Mouse (Mus musculus) heart, adult 2 months (tissue): ENCODE results near the gene Trhde. TPM values are rescaled to one million over a fixed set of nuclear protein-coding genes. Genes with fewer than 3 reads are reported as not detected.

Experiments
- DNase-seq, 2 experiments: peaks; one replicate each; pipeline ENCODE4 v3.0.0; 2021
- H3K27ac ChIP-seq: fragments of 200-600 bp; 2 replicates; pipeline ENCODE4 v1.8.1; 2022
- H3K27me3 ChIP-seq: fragments of 200-500 bp; 2 replicates; pipeline ENCODE4 v1.6.1; 2012; ENCODE audit warnings: mild to moderate bottlenecking, low read length, inconsistent platforms, mixed read lengths; ENCODE audit not compliant: control insufficient read depth, insufficient read depth
- H3K36me3 ChIP-seq: fragments of 200-500 bp; 2 replicates; pipeline ENCODE4 v1.6.1; 2012; ENCODE audit warnings: low read length, inconsistent platforms; ENCODE audit not compliant: control insufficient read depth, insufficient read depth
- H3K4me1 ChIP-seq: fragments of 200-500 bp; 2 replicates; pipeline ENCODE4 v1.6.1; 2011; ENCODE audit warnings: low read length; ENCODE audit not compliant: control insufficient read depth, insufficient read depth
- H3K4me3 ChIP-seq: fragments of 200-600 bp; 2 replicates; pipeline ENCODE4 v1.8.1; 2022
- H3K79me2 ChIP-seq: fragments of 200-500 bp; replicated peaks from 2 replicates; pipeline ENCODE4 v1.6.1; 2012; ENCODE audit warnings: mild to moderate bottlenecking, inconsistent platforms, low read length, moderate library complexity, mixed read lengths; ENCODE audit not compliant: control insufficient read depth, insufficient read depth
- H3K9ac ChIP-seq: fragments of 200-500 bp; 2 replicates; pipeline ENCODE4 v1.6.1; 2012; ENCODE audit warnings: low read depth, mild to moderate bottlenecking, control low read depth, inconsistent platforms, low read length, mixed read lengths
- CTCF ChIP-seq: fragments of 200-600 bp; IDR thresholded peaks from 2 replicates; pipeline ENCODE4 v1.8.1; 2022; ENCODE audit warnings: antibody characterized with exemption, mild to moderate bottlenecking, moderate library complexity
- EP300 ChIP-seq: fragments of 200-500 bp; IDR thresholded peaks from 2 replicates; pipeline ENCODE4 v1.6.1; 2011; ENCODE audit warnings: low read depth, low read length, control low read depth; ENCODE audit not compliant: insufficient read depth
- POLR2A ChIP-seq: fragments of 200-500 bp; IDR thresholded peaks from 2 replicates; pipeline ENCODE4 v1.6.1; 2011; ENCODE audit warnings: mild to moderate bottlenecking, low read depth, low read length, control low read depth; ENCODE audit not compliant: insufficient read depth
- WGBS: fragments of 180-500 bp; shearing (Covaris S2); methylation state at CpG from one replicate; pipeline ENCODE4 v1.1.7; 2018; 5-methylcytosine and 5-hydroxymethylcytosine counted together
- intact Hi-C: fragments of 180-260 bp; cut with DNase I; formaldehyde crosslinking; loops from one replicate; pipeline ENCODE4 v1.15.1; 2025
- polyA plus RNA-seq: library from polyadenylated mRNA; depleted of rRNA; stranded (reverse); fragments of >200 nt; gene quantifications from 2 replicates; pipeline ENCODE4 v1.2.3, GENCODE M21; 2012
- total RNA-seq, 2 experiments: library from RNA; stranded (reverse); gene quantifications; 2 replicates each; pipeline ENCODE4 v1.2.3; 2021

Gene Trhde
- total and polyA plus RNA-seq, 3 experiments, result 0.18 to 0.39 (median 0.27) TPM

GRCm38 (mm10) chr10:114801457-114802160 is 498 bp downstream of the Trhde start:
- intact Hi-C loops, result no loop called here
- peaks cover 8% of the 10 kb centered on the region for H3K27me3 ChIP-seq
- H3K36me3 ChIP-seq, result no peaks in the 10 kb centered on the region
- TF ChIP-seq EP300 (no peak), CTCF (no peak), POLR2A (no peak)
- under 1% methylated on average over 66 of the region's 66 CpGs for WGBS
- H3K4me1 ChIP-seq, result no peaks in the 10 kb centered on the region
- H3K79me2 ChIP-seq, result no peaks in the 10 kb centered on the region
- H3K4me3 ChIP-seq, result peak overlapping the region; percentile 26
- peak; percentile 14 to 46 for DNase-seq
- H3K27ac ChIP-seq, result no peak overlapping the region
- H3K9ac ChIP-seq, result no peak overlapping the region

- intact Hi-C loops, result no loop called here
- Histone ChIP-seq H3K9ac (no peak overlapping the region), H3K27ac (no peak overlapping the region), H3K36me3 (no peaks in the 10 kb centered on the region), H3K4me3 (no peak overlapping the region), H3K79me2 (no peaks in the 10 kb centered on the region), H3K4me1 (no peaks in the 10 kb centered on the region), H3K27me3 (peaks cover 8% of the 10 kb centered on the region)
- no peak for DNase-seq
- TF ChIP-seq CTCF, result no peak
- no peak for TF ChIP-seq POLR2A
- no peak for TF ChIP-seq EP300
- 7% methylated on average over 75 of the region's 75 CpGs for WGBS
Observed at GRCm38 (mm10) chr10:114800331-114801304, 1.5 kb downstream of the Trhde start.

DNA sequence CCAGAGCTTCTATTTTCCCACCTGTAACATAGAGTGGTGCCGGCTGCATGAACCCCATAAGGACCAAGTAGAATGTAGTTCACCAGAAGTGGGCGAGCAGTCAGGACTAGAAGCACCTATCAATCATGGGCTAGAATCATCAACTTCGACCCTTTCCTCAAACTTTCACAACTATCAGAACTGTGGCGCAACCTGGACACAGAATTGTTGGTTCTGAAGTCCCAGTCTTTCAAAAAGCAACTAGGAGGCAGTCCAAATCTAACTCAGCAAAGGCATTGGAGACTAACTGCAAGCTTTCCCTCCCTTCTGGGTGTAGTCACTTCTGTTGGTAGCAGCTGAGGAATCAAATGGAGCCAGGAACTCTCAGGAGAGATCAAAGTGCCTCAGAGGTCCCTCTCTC is 2.6 kb downstream of the Trhde start:
- Histone ChIP-seq H3K79me2 (no peaks in the 10 kb centered on the region), H3K9ac (no peak overlapping the region), H3K36me3 (no peaks in the 10 kb centered on the region), H3K27ac (no peak overlapping the region), H3K4me3 (no peak overlapping the region), H3K4me1 (no peaks in the 10 kb centered on the region), H3K27me3 (peaks cover 8% of the 10 kb centered on the region)
- TF ChIP-seq CTCF, result no peak
- no peak for TF ChIP-seq EP300
- intact Hi-C loops, result no loop called here
- no peak for DNase-seq
- 73% methylated on average over 4 of the region's 4 CpGs for WGBS

GRCm38 (mm10) chr10:114798788-114799187 is 3.3 kb downstream of the Trhde start:
- 44% methylated on average over 1 of the region's 1 CpGs for WGBS
- Histone ChIP-seq H3K9ac (no peak overlapping the region), H3K4me1 (no peaks in the 10 kb centered on the region), H3K4me3 (no peak overlapping the region), H3K36me3 (no peaks in the 10 kb centered on the region), H3K27me3 (peaks cover 8% of the 10 kb centered on the region), H3K27ac (no peak overlapping the region), H3K79me2 (no peaks in the 10 kb centered on the region)
- TF ChIP-seq CTCF (no peak), EP300 (no peak)
- no peak for DNase-seq
- intact Hi-C loops, result no loop called here

GRCm38 (mm10) chr10:114798218-114798617 is 3.9 kb downstream of the Trhde start:
- DNase-seq, result no peak
- Histone ChIP-seq H3K36me3 (no peaks in the 10 kb centered on the region), H3K9ac (no peak overlapping the region), H3K27me3 (peaks cover 8% of the 10 kb centered on the region), H3K4me3 (no peak overlapping the region), H3K79me2 (no peaks in the 10 kb centered on the region), H3K4me1 (no peaks in the 10 kb centered on the region), H3K27ac (no peak overlapping the region)
- 51% methylated on average over 5 of the region's 5 CpGs for WGBS
- TF ChIP-seq POLR2A (no peak), EP300 (no peak)
- intact Hi-C loops, result no loop called here

GRCm38 (mm10) chr10:114797664-114798063 is 4.4 kb downstream of the Trhde start:
- Histone ChIP-seq H3K79me2 (no peaks in the 10 kb centered on the region), H3K4me3 (no peak overlapping the region), H3K27me3 (peaks cover 8% of the 10 kb centered on the region), H3K36me3 (no peaks in the 10 kb centered on the region), H3K4me1 (no peaks in the 10 kb centered on the region), H3K9ac (no peak overlapping the region), H3K27ac (no peak overlapping the region)
- intact Hi-C loops, result no loop called here
- WGBS, result 63% methylated on average over 1 of the region's 1 CpGs
- no peak for DNase-seq
- TF ChIP-seq CTCF (no peak), EP300 (no peak)
